Mouse (Mus musculus): ENCODE measurements around the gene Sulf2. TPM values are rescaled to one million over a fixed set of nuclear protein-coding genes. Genes with fewer than 3 reads are reported as not detected.

The Sulf2 gene
- total RNA-seq, 2 experiments from 2014 or later = 5.9 to 12.2 TPM

- Histone ChIP-seq H3K27ac (0 out of 2 replicates have a peak overlapping the region, but pooled peaks have one; percentile 3), H3K4me3 (no peak overlapping the region)
- DNase-seq = no peak
- TF ChIP-seq CTCF (IDR thresholded peaks at IDR 0.05) = no peak
- intact Hi-C loops (cut with DNase I) = no loop called here
Measured at GRCm38 (mm10) chr2:166025943-166026342, 129.5 kb downstream of the Sulf2 start.

DNA sequence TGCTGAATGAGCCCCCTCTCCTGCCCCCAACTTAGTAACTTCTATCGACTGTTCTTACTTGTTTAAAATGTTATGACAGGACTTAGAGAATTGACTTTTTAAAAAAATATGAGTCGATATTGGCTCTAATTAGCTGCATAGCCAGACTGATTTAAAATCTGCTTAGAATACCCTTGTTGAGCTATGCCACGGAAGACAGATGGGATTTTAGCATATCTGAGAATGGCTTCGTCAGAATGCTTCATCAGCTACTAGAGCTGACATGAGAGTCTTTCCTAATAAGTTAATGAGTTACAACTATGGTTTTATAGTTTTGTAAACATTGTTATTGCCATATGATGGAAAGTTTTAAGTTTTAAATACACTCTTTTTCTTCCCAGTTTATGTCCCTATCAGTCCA, 130.8 kb downstream of the Sulf2 start:
- TF ChIP-seq CTCF (IDR thresholded peaks at IDR 0.05) = no peak
- no peak for DNase-seq
- no peak overlapping the region for H3K27ac ChIP-seq
- H3K4me3 ChIP-seq = no peak overlapping the region
- intact Hi-C loops (cut with DNase I) = no loop called here

- intact Hi-C loops (cut with DNase I) = no loop called here
- Histone ChIP-seq H3K4me3 (no peak overlapping the region), H3K27ac (no peak overlapping the region)
- DNase-seq = no peak
- no peak for TF ChIP-seq CTCF (IDR thresholded peaks at IDR 0.05)
Measured at GRCm38 (mm10) chr2:166024079-166024478, 131.4 kb downstream of the Sulf2 start.

Other genes starting within 250 kb of the Sulf2 start
- gene Ncoa3, start 163.0 kb downstream of the Sulf2 start, total RNA-seq (2021) = 10 to 100 TPM; 21.0 to 24.8 TPM

Measured in gastrocnemius, adult 2 months (tissue).